Comparison of ENCODE assay signal across 7 mouse cellular contexts in genomic region chr10:77581408-77582284, GRCm38 (mm10). TPM values are rescaled to one million over a fixed set of nuclear protein-coding genes. Genes with fewer than 3 reads are reported as not detected.
DNase-seq lines count a peak whose midpoint lies in the region; ATAC-seq lines count a peak whose summit lies in the region.

TSS of gene Pttg1ip (plus strand) at chr10:77581720.

- H3K36me3 ChIP-seq in intestine, embryonic 15.5 days, result no peaks in the 10 kb centered on the region
- peaks cover 7% of the 10 kb centered on the region; the same call in 1 of the 2 replicates for H3K36me3 ChIP-seq in midbrain, embryonic 10.5 days

- H3K27ac ChIP-seq in intestine, embryonic 15.5 days, result peak within 1 kb of the TSS; percentile 96
- peak within 1 kb of the TSS; percentile 90 for H3K27ac ChIP-seq in midbrain, embryonic 10.5 days (replicated peaks)

- peak; percentile 97 for ATAC-seq in intestine, embryonic 15.5 days

- peak within 1 kb of the TSS; percentile 95 for H3K9ac ChIP-seq in intestine, embryonic 15.5 days

- H3K4me3 ChIP-seq in intestine, embryonic 15.5 days (replicated peaks), result peak within 1 kb of the TSS; percentile 93
- H3K4me3 ChIP-seq in midbrain, embryonic 10.5 days, result peak within 1 kb of the TSS; percentile 89

- H3K27me3 ChIP-seq in intestine, embryonic 15.5 days (replicated peaks), result no peaks in the 10 kb centered on the region
- H3K27me3 ChIP-seq in midbrain, embryonic 10.5 days (ENCODE audit: low read depth, poor library complexity, severe bottlenecking), result no peaks in the 10 kb centered on the region

- intact Hi-C loops in gastrocnemius, postnatal 36 days (cut with DNase I), result no loop called here
- intact Hi-C loops in left cerebral cortex, postnatal 25 days (cut with DNase I), result loop anchor here (2.0 to 10.0 kb wide), 4 partner anchors 25 to 167 kb away; partner anchors contain the start of genes Adarb1, Fam207a, Gm49325 and Sumo3

- peak; percentile 98 for DNase-seq in adrenal gland, adult 2 months
- peak; percentile 95 for DNase-seq in embryo, embryonic 11.5 days (ENCODE audit: low read depth, low spot score)
- DNase-seq in gastrocnemius, postnatal 36 days, result peak; percentile 93 to 94
- DNase-seq in left cerebral cortex, postnatal 25 days (ENCODE audit: low spot score in 2 of 2), result peak; percentile 96 to 97
- DNase-seq in midbrain, embryonic 10.5 days (ENCODE audit: low spot score), result peak; percentile 95
- DNase-seq in right cerebral cortex, postnatal 4 days, result peak; percentile 96

- H3K4me1 ChIP-seq in intestine, embryonic 15.5 days (replicated peaks), result peaks cover 24% of the 10 kb centered on the region
- H3K4me1 ChIP-seq in midbrain, embryonic 10.5 days, result peaks cover 32% of the 10 kb centered on the region

- under 1% methylated on average over 64 of the region's 64 CpGs for WGBS in intestine, embryonic 15.5 days
- WGBS in midbrain, embryonic 10.5 days, result under 1% methylated on average over 64 of the region's 64 CpGs

- peak within 1 kb of the TSS; percentile 78 for H3K4me2 ChIP-seq in intestine, embryonic 15.5 days (replicated peaks)

- no peaks in the 10 kb centered on the region for H3K9me3 ChIP-seq in intestine, embryonic 15.5 days
- no peaks in the 10 kb centered on the region for H3K9me3 ChIP-seq in midbrain, embryonic 10.5 days (replicated peaks)

RNA-seq across cellular contexts. Expression of gene Pttg1ip, which starts in this region (rescaled TPM):
- total RNA-seq in adrenal gland, adult 2 months (2021), result 100 to 1,000 TPM; 174 to 202 TPM
- 127 and 165 TPM in 2 replicates for polyA plus RNA-seq in adrenal gland, adult 2 months (2012; rRNA removed)
- total RNA-seq in gastrocnemius, postnatal 36 days (2021), result 10 to 100 TPM; 26.6 to 30.1 TPM
- polyA plus RNA-seq in intestine, embryonic 15.5 days (2015; fragmentation: Nextera tagmentation; extraction: Ambion mirVana), result 146 and 156 TPM in 2 replicates
- total RNA-seq in left cerebral cortex, postnatal 25 days (2021), result 10 to 100 TPM; 71.0 to 87.6 TPM
- polyA plus RNA-seq in midbrain, embryonic 10.5 days (2016; fragmentation: Nextera tagmentation; extraction: Ambion mirVana), result 67.0 and 69.9 TPM in 2 replicates

Comparison
In these comparisons a context has a peak if more than half of its experiments do, and no peak if none do; other contexts are left out.
1. Peak in every context shown above with its lines: DNase-seq, ATAC-seq, H3K4me3 ChIP-seq and H3K27ac ChIP-seq.